Mouse (Mus musculus) gastrocnemius, postnatal 10 days (tissue): ENCODE measurements around the gene Osmr. TPM values are rescaled to one million over a fixed set of nuclear protein-coding genes. Genes with fewer than 3 reads are reported as not detected.
A peak's percentile ranks its signal among the peaks of the same experiment; 100 is the strongest.

Experiments
- DNase-seq: peaks from one replicate; pipeline ENCODE4 v3.0.0; 2021; ENCODE audit warnings: mixed read lengths
- long read RNA-seq, 2 experiments: library from polyadenylated mRNA; stranded (forward); transcript quantifications; one replicate each; pipeline ENCODE4 v2.0.0; 2021
- total RNA-seq, 2 experiments: library from RNA; stranded (reverse); gene quantifications; 2 replicates each; pipeline ENCODE4 v1.2.3; 2021

Gene Osmr
- total RNA-seq = 1 to 10 TPM; 5.5 to 7.5 TPM
- long read RNA-seq, experiment 1, full-length matches to known transcripts = 2 of 5 reads
- long read RNA-seq, experiment 1, partial matches to known transcripts = 1 of 5 reads
- long read RNA-seq, experiment 1, other reads (novel, unspliced or antisense) = 2 of 5 reads
- long read RNA-seq, experiment 2, partial matches to known transcripts = 0 of 2 reads
- long read RNA-seq, experiment 2, other reads (novel, unspliced or antisense) = 2 of 2 reads

DNA sequence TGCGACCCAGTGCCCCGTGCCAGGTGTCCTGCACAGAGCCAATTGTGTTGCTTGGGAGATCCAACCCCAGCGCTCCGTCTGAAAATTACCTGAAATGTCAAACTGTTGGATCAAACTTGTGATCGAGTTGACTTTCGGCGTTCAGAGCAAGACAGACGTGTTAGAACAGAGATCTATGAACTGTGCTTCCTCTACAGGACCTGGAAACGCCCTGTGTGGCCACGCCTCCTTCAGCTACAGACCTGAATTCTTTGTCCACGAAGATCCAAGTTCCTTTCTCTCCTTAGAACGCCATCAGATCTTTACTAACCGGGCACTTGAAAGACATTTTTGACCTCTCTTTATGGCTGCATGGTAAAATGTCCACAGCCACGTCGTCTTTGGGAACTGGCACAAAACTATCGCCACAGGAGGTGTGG, at the start of gene Osmr:
TSS of gene Osmr (minus strand) at position 369 of the 419 bp plus-strand sequence.
- DNase-seq = no peak

DNA sequence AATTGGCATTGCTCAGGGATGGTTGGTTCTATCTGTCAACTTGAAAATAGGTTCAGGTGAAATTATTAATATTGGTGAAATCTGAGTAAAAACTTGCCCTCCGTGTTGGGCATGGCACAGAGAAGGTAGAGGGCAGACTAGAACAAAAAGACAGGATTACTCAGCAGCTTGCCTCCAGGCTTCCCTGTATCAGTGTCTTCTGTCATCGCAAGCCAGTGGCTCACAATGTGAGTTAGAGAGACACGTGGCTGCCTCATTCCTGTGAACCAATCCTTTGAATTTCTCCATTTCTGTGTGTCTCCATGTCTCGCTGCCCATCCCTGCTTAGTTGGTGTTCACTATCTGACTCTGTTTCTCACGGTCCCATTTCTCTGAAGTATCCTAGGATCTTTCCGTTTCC, 44.6 kb upstream of the Osmr start:
- no peak for DNase-seq

DNA sequence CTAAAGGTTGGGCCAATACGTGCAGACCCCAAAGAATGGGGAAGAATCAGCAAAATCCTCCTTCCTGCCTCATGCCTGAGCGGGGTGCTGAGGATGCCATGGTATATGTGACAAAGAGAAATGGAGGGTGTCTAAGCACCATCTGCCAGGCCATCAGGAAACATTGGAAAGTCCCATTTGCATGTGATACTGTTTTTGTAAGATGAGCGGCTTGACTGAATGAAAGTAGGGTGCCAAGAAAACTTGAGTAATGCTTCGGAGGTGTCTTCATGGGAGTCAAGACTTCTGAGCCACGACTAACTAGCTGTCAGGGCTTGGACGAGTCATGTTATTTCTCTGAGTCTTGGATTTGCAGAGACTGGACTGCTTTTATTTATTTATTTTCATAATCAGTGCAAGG, 39.4 kb upstream of the Osmr start:
- DNase-seq = no peak

DNA sequence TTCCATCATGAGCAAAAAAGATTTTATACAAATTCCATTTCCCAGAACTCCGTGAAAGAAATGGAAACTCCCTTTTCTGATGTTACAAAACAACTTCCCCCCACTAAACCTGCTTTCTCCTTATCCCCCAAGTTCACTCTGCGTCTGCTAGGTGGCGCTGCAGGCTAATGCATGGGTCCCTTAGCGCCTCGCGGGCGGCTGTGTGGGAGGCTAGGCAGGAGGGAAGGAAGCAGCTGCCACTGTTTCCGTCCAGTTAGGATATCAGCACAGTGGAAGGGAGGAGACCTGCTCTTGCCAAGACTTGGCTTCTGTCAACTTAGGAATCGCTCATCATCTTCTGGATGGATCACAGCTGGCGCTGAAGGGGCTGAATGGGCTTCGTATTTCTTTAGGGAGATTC, 34.9 kb upstream of the Osmr start:
- DNase-seq = peak; percentile 92

DNA sequence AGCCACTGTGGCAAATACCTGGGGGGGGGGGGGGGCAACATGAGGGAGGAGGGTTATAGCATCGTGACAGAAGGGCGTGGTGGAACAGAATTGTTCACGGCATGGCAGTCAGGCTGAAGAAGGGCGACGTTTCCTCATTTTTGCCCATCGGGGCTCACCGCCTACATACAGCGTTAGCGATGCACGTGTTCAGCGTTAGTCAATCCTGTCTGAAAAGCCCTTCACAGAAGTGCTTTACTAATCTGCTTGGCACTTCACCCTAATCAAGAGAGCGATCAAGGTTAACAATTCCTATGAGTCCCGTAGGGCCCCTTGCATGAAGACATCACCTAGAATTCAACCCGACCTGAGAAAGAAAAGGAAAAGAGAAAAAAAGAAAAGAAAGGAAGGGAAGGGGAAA, 34.3 kb upstream of the Osmr start:
- no peak for DNase-seq

DNA sequence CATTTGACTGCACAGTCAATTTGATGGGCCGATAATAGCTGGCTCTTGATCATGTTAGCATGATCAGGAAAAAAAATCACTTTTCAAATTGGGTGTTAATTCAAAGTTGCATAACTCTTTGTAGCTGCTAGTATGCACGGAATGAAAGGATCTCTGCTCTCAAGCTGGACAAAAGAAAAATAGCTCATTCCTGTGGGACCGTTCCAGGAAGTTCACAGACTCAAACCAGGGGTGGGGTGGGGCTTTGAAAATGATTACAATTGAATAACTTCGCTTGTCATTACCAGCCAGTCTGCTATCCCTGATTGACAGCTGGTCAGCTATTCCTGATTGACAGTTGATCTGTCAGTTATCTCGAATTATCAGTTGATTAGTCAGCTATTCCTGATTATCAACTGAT, 33.8 kb upstream of the Osmr start:
- DNase-seq = no peak

DNA sequence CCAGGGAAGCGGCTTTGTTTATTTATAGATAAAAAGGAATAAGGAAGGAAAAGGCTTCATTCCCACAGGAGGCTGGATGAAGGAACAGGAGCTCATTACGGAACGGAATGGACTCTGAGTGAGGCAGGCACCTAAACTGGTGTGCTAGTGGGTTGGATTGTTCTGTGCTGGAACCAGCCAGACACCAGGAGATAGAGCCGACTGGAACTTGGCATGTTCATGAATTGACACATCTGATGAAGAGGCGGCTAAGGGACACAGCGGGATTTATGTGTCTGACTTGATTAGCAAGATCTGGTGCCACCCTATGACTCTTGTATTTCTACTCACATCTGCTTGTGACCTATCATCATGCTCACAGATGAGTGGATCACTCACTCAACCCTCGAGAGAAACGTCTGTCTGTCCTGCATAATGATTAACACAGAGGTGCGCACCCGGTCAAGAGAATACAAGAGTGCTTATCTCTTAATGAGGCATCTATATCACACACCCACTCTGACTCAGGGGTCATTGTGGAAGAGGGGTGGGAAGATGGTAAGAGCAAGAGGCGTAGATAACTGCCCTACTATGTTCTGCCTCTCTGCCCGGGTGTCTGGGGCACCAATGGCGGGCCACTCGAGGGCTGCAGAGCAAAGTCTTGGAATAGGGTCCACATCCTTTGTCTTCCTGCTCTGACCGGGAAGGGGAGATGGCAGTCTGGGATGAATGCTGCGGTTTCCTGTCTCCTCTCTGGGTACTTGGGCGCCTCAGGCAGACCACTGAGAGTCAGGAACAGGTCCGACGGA, 31.7 kb upstream of the Osmr start:
- DNase-seq = no peak

DNA sequence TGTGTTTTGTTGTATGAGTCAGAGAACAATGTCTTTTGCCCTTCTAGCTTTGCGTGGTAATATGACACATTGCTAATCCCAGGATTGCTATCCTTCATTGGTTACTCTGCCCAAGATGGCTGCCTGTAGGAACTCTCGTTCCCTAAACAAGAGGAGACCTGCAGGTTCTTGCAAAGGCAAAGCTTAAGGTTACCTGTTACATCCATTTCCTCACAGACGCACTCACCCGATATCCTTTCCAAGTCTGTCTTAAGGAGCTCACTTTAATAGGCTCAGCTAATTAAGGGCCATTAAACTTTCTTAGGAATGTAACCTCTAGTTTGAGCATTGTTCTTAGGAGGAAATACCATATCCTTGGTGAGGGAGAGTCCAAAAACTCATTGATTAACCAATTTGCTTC, 31.0 kb upstream of the Osmr start:
- no peak for DNase-seq

DNA sequence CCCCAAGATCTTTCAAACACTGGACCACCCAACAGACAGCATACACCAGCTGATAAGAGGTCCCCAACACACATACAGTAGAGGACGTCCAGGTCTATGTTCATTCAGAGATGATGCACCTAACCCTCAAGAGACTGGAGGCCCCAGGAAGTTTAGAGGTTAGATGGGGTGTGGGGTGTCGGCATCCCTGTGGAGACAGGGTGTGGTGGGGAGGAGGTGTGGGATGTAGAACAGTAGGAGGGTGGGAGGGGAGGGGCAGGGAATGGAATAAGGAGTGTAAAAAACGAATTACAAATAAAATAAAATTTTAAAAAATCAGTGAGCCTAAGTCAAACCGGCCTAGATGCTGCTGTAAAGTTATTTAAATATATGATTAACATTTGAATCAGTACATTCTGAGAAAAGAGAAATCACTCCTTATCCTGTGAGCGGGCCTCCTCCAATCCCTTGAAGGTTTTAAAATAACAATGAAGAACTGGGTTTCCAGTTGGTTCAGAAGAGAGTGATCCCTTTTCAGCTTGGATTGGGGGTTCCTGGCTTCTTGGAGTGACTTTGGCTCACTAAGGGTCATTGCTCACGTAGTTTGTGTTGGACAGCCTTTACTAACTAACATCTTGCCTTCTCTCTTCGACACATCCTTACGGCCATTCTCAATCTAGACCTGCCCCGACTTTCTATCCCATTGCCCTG, 28.7 kb upstream of the Osmr start:
- no peak for DNase-seq

DNA sequence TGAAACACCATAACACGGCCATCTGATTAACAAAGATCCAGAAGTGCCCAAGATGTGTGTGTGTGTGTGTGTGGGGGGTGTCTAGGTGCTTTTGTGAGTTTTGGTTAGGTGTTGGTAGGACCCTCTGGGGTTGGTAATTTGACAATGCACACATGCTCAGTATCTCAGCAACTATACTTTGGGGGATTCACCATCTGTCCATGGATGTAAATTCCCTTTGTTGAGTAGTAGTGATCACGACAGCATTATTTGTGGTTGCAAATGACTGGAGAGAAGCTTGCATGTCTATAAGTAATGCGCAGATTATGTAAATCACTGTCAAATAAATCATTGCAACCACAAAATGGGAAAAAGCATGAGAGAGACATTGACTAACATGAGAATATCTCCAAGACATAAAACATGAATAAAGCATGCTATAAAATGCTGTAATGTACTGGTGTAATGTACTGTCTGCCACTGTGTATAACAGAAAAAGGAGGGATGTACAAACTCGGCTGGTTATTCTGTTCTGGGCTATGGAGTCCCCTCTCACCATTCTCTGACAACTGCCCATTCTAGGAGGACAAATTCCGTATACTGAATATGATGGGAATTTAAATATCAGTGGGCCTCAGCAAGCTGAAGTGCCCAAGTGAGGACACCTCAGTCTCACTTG, 27.3 kb upstream of the Osmr start:
- no peak for DNase-seq

DNA sequence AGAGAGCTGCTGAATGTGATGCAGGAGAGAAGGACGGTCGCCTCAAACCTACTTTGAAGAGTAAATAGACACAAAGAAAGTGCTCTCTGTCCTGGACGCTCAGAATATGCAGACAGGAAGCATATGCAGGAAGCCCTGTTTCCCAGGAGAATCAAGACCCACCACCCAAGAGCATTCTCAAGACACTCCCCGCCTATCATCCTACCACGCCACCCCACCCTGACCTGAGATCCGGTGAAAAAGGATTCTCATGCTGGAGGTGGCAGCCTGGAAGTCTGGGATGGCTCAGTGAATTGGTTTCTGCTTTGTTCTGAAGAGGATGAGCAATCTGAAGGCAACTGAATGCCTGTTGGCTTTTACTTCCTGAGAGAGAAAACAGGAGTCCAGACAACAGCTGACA, 26.5 kb upstream of the Osmr start:
- no peak for DNase-seq

DNA sequence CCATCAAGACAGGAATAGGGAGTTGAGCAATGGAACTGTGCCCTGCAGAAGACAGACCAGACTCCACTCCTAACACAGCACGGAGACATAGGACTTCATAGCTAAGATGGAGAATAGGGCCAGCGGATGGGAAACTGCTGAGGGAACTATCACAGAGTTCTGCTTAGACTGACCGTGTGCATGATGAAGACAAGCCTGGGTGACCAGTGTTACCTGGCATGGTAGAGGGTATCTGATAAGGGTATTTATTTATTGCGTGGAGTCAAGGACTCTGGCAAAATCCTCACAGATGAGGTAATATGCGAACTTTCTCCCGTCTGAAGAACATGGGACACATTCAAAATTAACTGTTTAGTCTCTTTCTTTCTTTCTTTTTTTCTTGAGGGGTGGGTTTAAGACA, 9.5 kb upstream of the Osmr start:
- no peak for DNase-seq

DNA sequence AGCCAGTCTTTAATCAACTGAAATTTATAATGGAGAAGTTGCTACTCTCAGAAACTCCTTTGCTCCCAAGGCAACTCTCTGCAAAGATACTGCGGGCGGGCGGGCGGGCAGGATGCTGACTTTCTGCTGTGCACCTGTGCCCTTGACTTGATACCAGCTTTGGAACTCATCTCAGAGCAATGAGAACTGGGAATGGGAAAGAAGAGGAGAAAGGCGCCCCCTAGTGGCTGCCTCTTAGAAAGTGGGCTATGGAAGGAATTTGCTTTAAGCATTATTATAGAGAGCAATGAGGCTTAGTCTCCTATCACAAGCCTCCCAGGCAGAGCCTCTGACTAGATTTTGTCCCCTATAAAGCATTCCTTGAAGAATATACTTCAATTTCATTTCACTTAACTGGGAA, 9.0 kb upstream of the Osmr start:
- peak; percentile 76 for DNase-seq

DNA sequence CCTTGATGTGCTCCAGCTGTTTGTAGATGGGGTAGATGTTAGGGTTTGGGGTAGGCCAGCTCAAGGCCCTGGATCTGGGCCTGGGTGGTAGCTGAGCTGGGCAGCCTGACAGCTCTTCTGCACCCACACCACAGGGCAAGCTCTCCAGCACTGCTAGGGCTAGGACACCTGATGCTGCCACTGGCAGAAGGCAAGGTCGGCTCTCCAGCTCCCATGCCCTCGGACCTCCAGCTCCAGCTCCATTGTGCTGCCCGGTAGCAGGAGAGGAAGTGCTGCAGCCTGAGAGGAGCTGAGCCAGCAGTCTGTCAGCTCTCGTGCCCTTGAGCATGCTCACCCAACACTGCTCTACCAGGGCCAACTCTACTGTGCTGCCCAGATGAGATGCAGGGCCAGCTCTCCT, 8.3 kb upstream of the Osmr start:
- no peak for DNase-seq

DNA sequence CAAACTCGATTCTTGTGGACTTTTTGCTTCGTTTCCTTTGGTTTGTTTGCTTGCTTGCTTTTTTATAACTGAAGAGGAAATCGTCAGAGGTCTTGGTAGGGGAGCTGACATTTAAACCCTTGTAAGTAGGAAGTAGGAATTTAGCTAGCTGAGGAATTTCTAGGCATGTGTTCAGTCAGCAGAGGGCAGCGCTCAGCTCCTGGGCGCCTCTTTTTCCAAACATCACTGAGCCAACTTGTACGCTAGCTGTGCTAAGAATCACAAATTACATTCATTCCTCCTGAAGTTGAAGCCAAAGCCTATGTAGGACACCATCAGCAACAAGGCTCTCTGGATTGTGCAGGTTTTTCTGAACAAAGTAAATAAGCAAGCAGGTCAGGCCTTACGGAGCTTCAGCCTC, 7.4 kb upstream of the Osmr start:
- DNase-seq = no peak

DNA sequence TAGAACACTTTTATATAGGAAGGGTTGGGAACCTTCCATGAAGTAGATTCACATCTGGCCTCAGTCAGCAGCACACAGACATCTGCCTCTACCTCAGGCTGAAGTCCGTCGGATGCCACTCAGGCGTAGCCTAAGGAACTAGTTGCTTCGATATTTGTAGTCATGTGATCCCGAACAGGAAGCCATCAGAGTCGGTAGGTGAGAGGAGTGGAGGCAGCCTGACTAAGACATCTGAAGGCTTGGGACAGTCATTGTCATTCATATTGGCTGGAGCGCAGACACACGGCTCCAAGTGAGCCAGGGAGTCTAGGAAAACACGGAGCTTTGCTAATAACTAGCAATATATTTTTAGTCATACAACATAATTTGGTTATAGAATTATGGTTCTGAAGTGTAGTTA, 6.4 kb upstream of the Osmr start:
- no peak for DNase-seq

DNA sequence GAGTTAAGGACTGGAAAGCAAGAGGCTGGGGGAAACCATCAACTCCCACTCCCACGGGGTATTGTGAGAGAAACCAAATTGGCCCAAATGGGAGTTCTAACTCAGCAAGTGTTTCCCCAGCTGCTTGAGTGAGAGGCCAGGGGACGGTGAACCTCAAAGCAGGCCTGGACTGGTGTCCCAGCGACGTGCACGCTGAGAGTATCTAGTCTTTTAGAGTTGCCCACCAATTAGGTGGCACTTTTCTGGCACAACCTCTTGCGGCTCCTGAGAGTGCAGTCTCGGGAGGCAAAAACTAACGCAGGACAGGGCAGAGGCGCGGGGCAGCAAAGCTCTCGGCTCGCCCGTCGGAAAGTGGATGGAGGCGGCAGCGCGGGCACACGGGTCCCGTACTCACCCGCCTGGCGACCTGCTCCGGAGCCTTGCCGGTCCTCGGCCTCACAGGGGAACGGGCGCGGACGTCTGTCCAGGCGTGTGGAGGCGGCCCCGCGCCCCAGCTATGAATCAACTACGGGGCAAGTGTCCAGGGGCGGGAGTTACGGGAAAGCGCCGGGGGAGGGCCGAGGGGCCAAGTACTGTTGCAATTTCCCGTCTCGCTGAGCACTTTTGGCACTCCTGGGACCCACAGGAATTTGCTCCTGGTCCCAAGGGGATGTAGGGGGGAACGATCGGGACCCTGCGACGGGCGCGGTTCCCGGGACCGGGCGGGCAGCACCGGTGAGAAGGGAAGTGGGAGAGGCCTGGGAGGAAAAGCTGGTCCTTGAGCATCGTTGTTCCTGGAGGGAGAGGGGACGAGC, 765 bp downstream of the Osmr start:
- DNase-seq = peak; percentile 78

DNA sequence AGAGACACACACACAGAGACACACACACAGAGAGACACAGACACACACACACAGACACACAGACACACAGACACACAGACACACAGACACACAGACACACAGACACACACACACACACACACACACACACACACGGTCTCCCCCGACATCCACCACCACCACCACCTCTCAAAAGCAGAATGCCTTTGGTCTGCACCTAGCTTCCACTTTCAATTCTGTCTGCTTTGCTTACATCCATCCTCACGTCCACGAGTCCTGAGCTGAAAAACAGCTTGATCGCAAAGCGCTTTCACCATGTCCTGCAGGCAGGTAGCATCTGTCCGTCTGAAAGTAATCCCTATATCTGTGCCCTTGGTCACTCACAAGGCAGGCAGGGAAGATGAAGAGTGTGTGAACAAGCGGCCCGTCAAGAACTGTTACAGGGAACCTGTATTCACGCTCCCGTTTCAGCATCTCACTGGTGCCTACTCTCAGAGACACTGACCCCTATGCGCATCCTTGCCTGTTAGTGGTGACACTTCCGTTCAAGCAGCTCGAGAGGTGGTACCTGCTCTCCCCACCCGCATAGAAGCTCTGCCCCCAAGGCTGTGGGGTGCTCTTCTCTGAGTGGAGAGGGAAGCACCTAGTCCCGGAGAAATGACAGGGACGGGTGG, 1.5 kb downstream of the Osmr start:
- no peak for DNase-seq

DNA sequence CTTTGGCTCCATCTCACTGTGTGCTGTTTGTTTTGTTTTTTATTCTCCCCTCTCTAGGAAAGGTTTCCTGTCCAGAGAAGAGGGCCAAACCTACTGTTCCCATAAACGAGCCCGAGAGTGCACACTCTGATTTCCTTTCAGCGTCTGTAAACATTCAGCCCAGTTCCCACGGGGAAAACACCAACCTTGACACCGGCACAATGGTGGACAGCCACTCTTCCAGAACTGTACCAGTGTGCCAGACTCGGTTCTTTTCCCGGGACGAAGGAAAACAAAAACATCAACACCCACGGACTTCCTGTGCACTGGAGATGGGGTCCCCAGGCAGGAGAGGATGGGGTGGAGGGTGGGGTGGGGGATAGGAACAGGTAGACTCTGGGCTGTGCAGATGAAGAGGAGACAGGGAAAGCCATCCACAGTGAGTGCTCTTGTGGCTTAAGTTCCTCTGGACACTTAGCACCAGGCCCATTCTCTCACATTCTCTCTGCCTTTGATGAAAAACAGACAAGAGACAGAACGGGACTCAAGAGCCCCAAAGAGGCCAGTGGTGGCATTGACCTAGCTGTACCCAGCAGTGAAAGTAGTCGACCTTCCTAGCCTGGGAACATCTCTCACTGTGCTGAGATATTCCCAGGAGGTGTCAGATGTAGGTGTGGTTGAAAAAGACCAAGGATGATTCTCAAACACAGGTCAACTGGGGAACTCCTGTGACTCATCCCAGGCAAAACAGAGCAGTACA, 3.0 kb downstream of the Osmr start:
- no peak for DNase-seq

DNA sequence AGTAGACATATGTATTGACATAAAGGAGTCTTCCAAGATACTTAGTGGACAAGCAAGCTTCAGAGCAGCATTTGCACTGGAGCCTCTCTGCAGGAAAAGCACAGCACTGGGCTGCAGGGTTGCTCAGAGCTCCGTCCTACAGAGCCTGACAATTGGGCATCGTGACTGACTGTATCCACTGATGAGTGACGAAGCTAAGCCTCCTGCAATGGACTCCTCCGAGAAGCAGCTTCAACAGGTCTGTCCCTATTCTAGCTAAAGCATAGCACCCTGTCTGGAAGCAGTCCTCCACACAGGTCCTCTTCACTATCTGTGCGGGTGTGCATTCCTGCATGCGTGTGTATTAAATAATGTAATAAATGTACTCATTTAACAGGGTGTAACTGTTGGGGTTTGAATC, 7.9 kb downstream of the Osmr start:
- DNase-seq = no peak

DNA sequence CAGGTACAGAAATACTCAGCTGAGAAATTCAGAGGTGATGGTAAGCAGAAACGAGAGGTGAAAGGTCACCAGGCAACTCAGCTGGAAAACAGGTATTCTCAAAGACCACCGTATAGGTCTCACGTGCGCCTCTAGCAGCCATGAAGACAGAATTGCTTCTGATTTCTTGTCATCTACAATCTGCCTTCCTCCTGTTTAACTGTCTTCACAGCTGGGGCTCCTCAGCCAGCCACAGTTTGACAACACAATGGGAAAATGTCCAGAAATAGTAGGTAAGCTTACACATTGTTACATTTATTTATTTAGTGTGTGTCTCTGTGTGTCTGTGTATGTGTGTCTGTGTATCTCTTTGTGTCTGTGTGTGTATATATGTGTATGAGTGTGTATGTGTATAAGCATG, 12.6 kb downstream of the Osmr start:
- DNase-seq = no peak
